Mouse (Mus musculus) limb, embryonic 10.5 days (tissue): ENCODE data around the gene Ffar4. TPM values are rescaled to one million over a fixed set of nuclear protein-coding genes. Genes with fewer than 3 reads are reported as not detected.

ENCODE experiments used
- DNase-seq: peaks from one replicate; pipeline ENCODE4 v3.0.0-alpha.2; 2017; ENCODE audit warnings: low spot score
- H3K27ac ChIP-seq: fragments of 300-500 bp; sonication (generic); 2 replicates; pipeline ENCODE4 v1.5.1; 2016; ENCODE audit warnings: mild to moderate bottlenecking
- H3K27me3 ChIP-seq: fragments of 300-500 bp; sonication (generic); 2 replicates; pipeline ENCODE4 v1.6.1; 2016; ENCODE audit warnings: low read depth, mild to moderate bottlenecking; ENCODE audit not compliant: poor library complexity, severe bottlenecking
- H3K36me3 ChIP-seq: fragments of 300-500 bp; sonication (generic); 2 replicates; pipeline ENCODE4 v1.6.1; 2016; ENCODE audit warnings: mild to moderate bottlenecking, moderate library complexity
- H3K4me1 ChIP-seq: fragments of 300-500 bp; sonication (generic); 2 replicates; pipeline ENCODE4 v1.6.1; 2016
- H3K4me3 ChIP-seq: fragments of 300-500 bp; sonication (generic); 2 replicates; pipeline ENCODE4 v1.5.1; 2016; ENCODE audit warnings: mild to moderate bottlenecking, moderate library complexity
- H3K9me3 ChIP-seq: fragments of 300-500 bp; sonication (generic); replicated peaks from 2 replicates; pipeline ENCODE4 v1.6.1; 2016; ENCODE audit warnings: mild to moderate bottlenecking
- WGBS: fragments of 180-500 bp; shearing (Covaris S2); methylation state at CpG from one replicate; pipeline ENCODE4 v1.1.7; 2016; 5-methylcytosine and 5-hydroxymethylcytosine counted together
- polyA plus RNA-seq: library from polyadenylated mRNA; unstranded; fragments of >200 nt; fragmentation: Nextera tagmentation; extraction: Ambion mirVana; gene quantifications from 2 replicates; pipeline ENCODE4 v1.2.1, GENCODE M21; 2016

The Ffar4 gene
- polyA plus RNA-seq, 1 experiment from 2014 or later: 0.59 TPM

- no peak overlapping the region for H3K4me3 ChIP-seq
- H3K27ac ChIP-seq: no peak overlapping the region
- no peak for DNase-seq
- H3K4me1 ChIP-seq: no peaks in the 10 kb centered on the region
- no peaks in the 10 kb centered on the region for H3K9me3 ChIP-seq
- H3K27me3 ChIP-seq: no peaks in the 10 kb centered on the region
- 93% methylated on average over 21 of the region's 21 CpGs for WGBS
- no peaks in the 10 kb centered on the region for H3K36me3 ChIP-seq
Measured at GRCm38 (mm10) chr19:38161648-38162354, 64.9 kb downstream of the Ffar4 start.

Other genes starting within 250 kb of the Ffar4 start
- 0.89 and 1.8 TPM in 2 replicates for gene Myof, start 53.5 kb upstream of the Ffar4 start, polyA plus RNA-seq
- 27.3 and 33.1 TPM in 2 replicates for gene Cep55, start 42.1 kb upstream of the Ffar4 start, polyA plus RNA-seq
- gene Rbp4, start 28.2 kb downstream of the Ffar4 start, polyA plus RNA-seq: 4.5 and 4.7 TPM in 2 replicates
- 0.05 TPM in 1 of 2 replicates, not detected in the other for gene Pde6c, start 35.7 kb downstream of the Ffar4 start, polyA plus RNA-seq
- gene Fra10ac1, start 127.1 kb downstream of the Ffar4 start, polyA plus RNA-seq: 40.3 and 47.6 TPM in 2 replicates
- gene Lgi1, start 167.5 kb downstream of the Ffar4 start, polyA plus RNA-seq: 0.28 and 0.50 TPM in 2 replicates